Mouse (Mus musculus): ENCODE data around the gene Sec16b.

Gene Sec16b

DNA sequence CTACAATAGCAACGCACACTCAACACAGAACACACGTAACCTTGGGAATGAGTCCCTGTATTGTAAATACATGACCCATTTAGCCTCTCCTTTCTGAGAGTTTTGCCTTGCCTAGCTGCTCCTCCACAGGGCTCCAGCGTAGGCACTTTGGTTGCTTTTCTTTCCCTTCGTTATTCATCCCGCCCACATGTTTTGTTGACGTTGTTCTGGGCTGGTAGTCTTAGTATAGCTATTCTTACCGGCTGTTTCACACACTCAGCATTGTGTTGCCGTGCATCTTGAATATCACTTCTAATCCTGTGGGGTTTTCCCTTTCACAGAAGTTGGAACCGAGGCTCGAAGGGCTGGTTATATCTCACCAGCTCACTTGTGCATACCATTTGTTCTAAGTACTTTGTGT, 49.2 kb downstream of the Sec16b start:
- DNase-seq (ENCODE audit: extremely low spot score, low spot score), result no peak

DNA sequence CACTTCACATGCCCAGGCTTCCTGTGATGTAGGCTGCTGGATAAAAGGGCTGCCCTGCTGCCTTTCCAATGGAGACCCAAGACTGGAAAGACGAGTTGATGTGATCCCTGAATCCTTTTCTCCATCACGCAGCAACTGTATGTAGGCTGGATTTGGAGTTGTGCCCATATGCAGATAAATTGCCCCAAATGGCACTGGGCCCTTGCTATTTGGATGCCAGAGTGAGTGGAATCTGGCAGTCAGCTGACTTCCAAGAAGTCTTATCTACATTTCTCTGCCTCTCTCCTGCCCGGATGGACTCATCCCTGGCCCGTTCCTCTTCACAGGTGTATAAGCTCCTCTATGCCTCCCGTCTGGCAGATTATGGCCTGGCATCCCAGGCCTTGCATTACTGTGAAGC, 49.9 kb downstream of the Sec16b start:
- DNase-seq (ENCODE audit: extremely low spot score, low spot score), result no peak

DNA sequence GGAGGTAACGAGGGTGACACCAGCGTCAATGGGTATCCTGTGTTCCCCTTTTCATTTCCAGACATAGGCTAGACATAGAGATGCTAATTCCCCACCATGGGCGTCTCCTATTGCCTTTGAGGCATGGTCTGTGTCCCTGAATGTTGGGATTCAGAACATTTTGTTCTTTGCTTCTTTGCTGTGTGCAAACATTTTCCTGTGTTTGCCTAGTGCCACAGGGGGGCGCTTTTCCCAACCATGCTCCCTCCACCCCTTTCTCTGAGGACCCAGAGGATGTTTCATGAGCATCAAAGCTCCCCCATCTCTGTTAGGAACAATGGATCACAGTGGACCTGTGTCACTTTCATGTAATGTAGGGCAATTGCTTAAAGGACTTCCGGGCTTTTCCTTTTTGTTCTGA, 51.6 kb downstream of the Sec16b start:
- no peak for DNase-seq (ENCODE audit: extremely low spot score, low spot score)

DNA sequence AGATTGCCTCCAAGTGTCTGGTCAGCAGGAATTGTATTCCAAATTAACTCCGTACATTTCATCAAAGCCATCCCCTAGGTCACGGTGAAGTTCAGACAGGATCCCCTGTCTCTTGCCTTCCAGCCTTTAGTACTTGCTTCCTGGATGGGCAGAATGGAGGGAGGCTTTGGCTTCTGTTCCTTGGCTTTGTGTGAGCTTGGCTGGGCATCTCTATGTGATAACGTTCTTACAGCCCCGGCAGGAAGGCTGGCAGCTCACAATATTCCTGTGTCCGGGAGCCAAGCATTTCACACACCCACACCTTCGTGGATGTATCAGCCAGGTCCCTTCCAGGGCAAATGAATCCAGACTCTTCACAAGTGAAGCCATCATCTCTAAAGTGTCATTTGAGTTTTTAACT, 53.5 kb downstream of the Sec16b start:
- no peak for DNase-seq (ENCODE audit: extremely low spot score, low spot score)

DNA sequence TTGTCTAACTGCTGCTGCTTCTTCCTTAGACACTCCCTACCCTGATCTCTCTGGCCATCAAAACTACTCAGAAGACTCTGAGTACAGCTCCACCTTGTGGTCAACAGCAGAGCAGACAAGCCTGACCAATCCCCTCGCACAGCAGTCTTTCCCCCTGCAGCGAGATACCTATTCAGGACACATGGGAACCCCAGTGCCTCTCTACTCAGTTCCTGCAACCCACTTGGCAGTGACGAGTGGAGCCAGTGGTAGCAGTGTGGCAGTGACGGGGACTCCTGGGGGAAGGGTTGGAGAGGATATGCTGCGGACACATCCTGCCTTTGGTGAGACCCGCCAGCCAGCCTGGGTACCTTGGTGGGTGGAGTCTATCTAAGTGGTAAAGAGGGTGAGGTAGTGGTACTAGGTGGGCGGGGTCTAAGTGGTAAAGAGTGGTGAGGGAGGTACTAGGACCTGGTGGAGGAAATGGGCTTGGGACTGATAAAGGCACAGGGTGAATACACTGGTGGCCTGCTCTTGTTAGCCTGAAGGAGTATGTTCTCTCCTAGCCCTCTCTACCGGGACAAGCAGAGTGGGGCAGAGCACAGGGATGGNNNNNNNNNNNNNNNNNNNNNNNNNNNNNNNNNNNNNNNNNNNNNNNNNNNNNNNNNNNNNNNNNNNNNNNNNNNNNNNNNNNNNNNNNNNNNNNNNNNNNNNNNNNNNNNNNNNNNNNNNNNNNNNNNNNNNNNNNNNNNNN, 54.3 kb downstream of the Sec16b start:
- peak; percentile 36 for DNase-seq (ENCODE audit: extremely low spot score, low spot score)

DNA sequence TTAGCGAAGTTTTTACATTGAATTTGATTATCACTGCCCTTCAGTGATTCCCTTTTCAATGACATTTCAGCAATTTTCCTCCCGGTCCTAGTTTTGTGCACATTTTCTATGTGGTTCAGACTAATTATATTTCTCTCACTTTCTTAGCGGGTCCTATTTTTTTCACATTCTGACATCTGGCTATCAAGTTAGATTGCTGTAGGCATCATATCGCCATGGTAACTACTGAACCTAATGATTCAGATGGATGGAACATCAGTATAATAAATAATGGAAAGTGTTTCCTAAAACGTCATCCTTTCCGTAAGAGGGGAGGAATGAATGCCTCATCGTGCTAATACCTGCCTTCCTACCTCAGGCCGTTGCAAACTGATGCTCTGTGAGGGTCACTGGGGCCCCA, 61.3 kb downstream of the Sec16b start:
- no peak for DNase-seq (ENCODE audit: extremely low spot score, low spot score)

DNA sequence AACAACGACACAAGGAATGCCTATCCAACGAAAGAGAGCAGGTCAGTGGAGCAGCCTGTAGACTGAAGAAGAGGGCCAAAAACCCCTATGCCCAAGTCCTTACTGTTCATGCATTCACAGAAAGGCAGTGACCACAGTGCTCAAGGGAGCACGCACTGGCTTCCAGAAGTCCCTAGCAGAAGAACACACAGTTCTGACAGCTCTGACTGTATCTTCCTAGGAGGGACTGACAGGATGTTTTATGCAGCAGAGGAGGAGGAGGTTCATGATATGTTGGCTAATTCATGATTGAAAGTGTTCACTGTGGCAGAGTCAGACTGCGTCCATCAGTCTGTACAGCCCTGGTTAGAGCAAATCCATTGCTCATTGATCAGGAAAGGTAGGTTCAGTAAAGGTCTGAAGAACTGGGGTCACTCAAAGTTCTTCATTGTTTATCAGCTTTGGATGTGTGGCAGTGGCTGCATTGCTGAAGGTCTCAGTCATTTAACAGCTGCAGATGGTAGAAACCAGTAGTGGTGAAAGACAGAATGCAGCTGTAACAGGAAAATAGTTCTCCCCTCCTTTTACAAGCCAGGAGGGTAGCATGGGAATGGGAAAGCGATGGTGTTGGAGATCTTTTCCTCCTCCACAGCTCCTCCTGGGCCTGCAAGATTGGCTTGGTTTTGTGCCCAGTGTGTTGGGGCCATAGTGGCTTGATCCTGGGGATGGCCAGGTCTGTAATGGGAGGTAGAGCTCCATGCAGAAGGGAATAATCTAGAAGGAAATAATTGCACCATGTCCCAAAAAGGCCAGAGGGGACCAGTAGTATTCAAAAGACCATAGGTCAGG, 62.9 kb downstream of the Sec16b start:
- no peak for DNase-seq (ENCODE audit: extremely low spot score, low spot score)

DNA sequence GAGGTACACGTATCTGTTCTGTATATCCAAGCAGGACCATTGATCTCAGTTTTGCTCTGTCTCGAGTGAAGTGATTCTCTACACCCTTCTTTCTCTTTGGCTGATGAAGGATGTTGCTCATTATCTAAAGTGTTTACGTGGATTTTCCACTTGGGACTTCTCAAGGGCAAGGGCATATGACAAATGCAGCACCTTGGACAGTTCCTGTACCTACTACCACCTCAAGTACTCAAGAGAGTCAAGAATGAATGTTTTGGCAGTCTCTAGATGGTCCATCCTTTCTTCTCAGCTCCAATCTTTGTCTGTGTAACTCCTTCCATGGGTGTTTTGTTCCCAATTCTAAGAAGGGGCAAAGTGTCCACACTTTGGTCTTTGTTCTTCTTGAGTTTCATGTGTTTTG, 68.8 kb downstream of the Sec16b start:
- DNase-seq (ENCODE audit: extremely low spot score, low spot score), result no peak

DNA sequence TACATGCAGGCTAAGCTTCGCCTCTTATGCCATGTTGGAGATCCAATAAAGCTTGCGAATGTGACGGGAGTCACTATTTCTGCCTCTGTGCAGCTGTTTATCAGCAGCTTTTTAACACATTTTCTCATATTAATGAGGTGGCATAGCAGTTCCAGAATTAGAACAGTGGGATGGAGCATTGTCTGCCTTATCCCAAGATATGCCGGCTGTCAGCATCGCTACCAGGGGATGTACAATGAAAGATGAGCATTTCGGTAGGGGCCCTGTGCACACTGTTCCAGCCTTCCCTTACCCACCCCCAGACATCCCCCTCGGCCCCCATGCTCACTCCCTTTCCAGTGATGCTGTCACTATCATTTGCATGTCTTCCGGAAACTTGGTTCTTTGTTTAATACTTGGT, 71.8 kb downstream of the Sec16b start:
- no peak for DNase-seq (ENCODE audit: extremely low spot score, low spot score)

DNA sequence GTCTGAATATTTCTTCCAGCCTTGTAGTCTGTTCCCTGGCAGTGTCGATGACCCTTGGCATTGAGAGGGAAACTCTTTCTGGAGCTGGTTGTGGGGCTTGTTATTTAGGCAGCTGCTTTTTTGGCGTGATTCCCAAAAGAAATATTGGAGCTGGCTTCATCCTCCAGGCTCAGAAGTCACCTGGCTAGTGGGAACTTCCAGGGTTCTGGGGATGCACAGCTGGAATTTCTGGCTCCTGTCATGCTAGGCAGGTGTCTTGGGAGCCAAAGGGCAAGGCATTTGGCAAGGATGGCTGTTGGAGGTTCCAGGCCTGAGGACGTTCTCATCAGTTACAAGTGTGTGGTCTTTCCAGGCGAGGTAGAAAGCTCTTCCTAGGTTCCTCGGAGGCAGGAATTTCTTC, 80.0 kb downstream of the Sec16b start:
- no peak for DNase-seq (ENCODE audit: extremely low spot score, low spot score)

DNA sequence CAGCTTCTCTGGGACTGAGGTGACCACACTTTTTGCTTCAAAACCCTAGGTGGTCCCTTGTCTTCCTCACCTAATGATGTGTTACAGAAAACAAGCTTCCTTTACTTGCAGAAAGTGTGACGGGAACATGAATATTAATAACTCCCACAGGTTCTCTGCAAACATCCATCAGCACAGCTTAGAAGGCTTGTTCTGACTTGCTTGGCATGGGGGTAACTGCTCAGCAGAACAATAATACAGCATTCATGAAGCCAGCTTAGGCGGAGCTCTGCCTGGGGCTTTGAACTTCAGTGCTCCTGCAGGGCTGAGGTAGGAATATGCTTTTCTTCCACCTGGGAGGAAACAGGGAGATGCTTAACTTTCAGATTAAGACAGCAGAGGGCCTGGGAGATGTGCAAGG, 85.5 kb downstream of the Sec16b start:
- DNase-seq (ENCODE audit: extremely low spot score, low spot score), result no peak

DNA sequence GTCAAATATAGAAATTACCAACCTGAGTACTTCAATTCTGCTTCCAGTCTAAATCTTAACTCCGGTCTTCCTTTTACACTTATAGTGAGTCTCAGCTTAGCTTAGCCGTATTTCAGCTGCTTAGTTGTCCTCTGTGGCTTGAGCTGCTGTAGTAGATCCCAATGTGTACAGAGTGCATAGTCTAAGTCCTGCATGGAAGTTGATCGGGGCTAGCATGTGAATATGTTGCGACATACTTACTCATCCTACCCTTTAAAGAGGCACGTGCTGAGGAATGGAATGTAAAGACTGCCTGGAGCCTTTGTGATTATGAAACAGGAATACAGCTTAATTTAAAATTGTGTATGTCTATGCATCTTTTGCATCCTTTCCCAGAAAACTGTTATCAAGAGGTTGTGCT, 88.0 kb downstream of the Sec16b start:
- DNase-seq (ENCODE audit: extremely low spot score, low spot score), result no peak

DNA sequence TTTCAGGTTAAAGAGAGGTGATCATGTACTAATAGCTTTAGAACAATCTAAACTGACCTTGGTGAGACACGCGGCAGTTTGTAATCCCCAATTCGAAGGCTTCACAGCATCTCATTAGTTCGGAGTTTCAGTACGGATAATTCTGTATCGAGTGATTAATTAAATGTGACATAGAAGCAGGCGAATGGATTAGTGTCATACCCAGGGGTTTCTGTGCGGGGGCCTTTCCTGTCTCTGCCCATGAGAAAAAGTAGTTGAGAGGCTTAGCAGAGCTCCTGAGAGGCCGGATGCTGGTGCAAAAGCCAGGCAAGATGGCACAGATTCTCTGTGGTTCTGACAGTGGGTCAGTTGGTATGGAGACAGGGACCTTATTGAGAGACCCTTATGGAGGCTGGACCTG, 88.6 kb downstream of the Sec16b start:
- no peak for DNase-seq (ENCODE audit: extremely low spot score, low spot score)

DNA sequence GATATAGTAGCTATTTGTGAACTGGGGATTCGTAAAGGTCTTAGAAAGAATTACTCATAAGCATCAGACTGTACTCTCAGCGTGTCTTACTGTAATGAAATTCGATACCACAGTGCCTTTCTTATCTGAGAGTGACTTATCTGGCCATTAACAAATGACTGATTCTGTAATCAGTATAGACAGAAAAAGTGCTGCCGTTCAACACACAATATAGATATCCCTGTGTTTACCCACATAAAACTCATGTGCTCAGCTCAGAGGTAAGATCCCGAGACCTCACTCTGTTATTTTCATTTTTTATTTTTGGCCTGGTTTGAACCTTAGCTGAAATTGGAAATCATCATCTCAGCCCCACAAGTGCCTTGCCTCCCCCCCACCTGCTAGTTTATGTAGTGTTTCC, 98.0 kb downstream of the Sec16b start:
- no peak for DNase-seq (ENCODE audit: extremely low spot score, low spot score)

Measured in neural tube, embryonic 10.5 days (tissue).